8 mouse cellular contexts compared by ENCODE assay signal in the genomic region with DNA sequence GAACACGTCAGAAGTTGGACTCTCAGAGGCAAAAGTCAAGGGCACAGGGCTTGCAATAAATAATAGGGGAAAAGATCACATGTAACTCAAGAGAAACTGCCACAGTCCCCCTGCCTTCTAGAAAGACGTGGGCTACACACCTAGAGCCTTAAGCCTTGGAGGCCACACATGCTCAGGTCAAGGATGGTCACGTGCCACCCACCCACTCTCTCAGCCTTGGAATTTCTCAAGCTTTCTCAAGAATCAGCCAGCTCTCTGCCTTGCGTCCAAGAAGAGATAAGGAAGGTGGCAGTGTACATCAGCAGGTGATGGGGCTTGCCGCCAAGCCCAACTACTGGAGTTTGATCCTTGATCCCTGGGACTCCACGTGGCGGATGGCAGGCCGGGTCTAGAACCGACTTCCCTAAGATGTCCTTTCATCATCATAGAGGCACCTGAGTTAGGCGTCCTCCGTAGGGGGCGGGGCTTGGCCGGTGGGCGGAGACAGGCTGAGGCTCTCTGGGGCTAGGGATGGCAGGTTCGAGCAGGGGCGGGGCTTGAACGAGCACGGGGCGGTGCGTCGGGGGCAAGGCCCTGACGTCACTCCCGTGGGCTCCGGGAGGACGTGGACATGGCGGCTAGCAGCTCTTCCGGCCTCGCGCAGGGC. TPM values are rescaled to one million over a fixed set of nuclear protein-coding genes. Genes with fewer than 3 reads are reported as not detected.
A peak's percentile ranks its signal among the peaks of the same experiment; 100 is the strongest.
DNase-seq lines count a peak whose midpoint lies in the region; ATAC-seq lines count a peak whose summit lies in the region.

A gene (plus strand): TSS at position 576 of the 646 bp plus-strand sequence.

- DNase-seq in NIH3T3 (ENCODE audit: low read depth) = peak; percentile 97
- DNase-seq in cerebellum, postnatal 10 days = peak; percentile 98
- DNase-seq in frontal cortex, postnatal 10 days (ENCODE audit: low spot score in 2 of 2) = peak; percentile 91 to 92
- peak; percentile 90 to 93 for DNase-seq in layer of hippocampus, postnatal 14 days (ENCODE audit: low spot score in 2 of 2)
- peak; percentile 91 for DNase-seq in lung, postnatal 14 days
- peak; percentile 74 for DNase-seq in retina, adult 2 months (ENCODE audit: low read depth, low spot score)
- peak; percentile 90 to 92 for DNase-seq in thymus, postnatal 36 days

- H3K4me3 ChIP-seq in hindbrain, embryonic 12.5 days = peak within 1 kb of the TSS; percentile 64

- ATAC-seq in hindbrain, embryonic 12.5 days (ENCODE audit: low FRiP score) = peak; percentile 53

- H3K27me3 ChIP-seq in hindbrain, embryonic 12.5 days = peaks cover 22% of the 10 kb centered on the region

- no peaks in the 10 kb centered on the region for H3K36me3 ChIP-seq in hindbrain, embryonic 12.5 days

- H3K27ac ChIP-seq in hindbrain, embryonic 12.5 days = 0 out of 2 replicates have a peak within 1 kb of the TSS, but pooled peaks have one; percentile 23

- WGBS in hindbrain, embryonic 12.5 days = 8% methylated on average over 29 of the region's 29 CpGs

- peaks cover 40% of the 10 kb centered on the region for H3K4me1 ChIP-seq in hindbrain, embryonic 12.5 days

- H3K9ac ChIP-seq in hindbrain, embryonic 12.5 days = peak within 1 kb of the TSS; percentile 77

- no peaks in the 10 kb centered on the region for H3K9me3 ChIP-seq in hindbrain, embryonic 12.5 days (replicated peaks)

- H3K4me2 ChIP-seq in hindbrain, embryonic 12.5 days (replicated peaks) = peak within 1 kb of the TSS; percentile 78

RNA-seq across cellular contexts. Expression of the gene that starts here (rescaled TPM):
- 14.0 and 15.6 TPM in 2 replicates for polyA plus RNA-seq in hindbrain, embryonic 12.5 days (2016; fragmentation: Nextera tagmentation; extraction: Ambion mirVana)
- 10 to 100 TPM; 58.8 to 63.0 TPM for total RNA-seq in layer of hippocampus, postnatal 14 days (2021)

Comparison
In these comparisons a context has a peak if more than half of its experiments do, and no peak if none do; other contexts are left out.
1. Peak in every context shown above with its lines: DNase-seq, ATAC-seq, H3K4me3 ChIP-seq and H3K27ac ChIP-seq.